Mouse (Mus musculus) lung, embryonic 14.5 days (tissue): Measurements from ENCODE around the gene Ndrg2. TPM values are rescaled to one million over a fixed set of nuclear protein-coding genes. Genes with fewer than 3 reads are reported as not detected.

Experiments used
- ATAC-seq: fragments of 200-750 bp; cut with Nextera tagmentation; 2 replicates; pipeline ENCODE4 v1.8.0; 2017; ENCODE audit warnings: mild to moderate bottlenecking, moderate TSS enrichment, moderate library complexity; ENCODE audit not compliant: insufficient read depth
- DNase-seq: peaks from one replicate; pipeline ENCODE4 v3.0.0-alpha.2; 2015
- H3K27ac ChIP-seq: fragments of 300-500 bp; sonication (generic); 2 replicates; pipeline ENCODE4 v1.5.1; 2014; ENCODE audit warnings: low read depth, mild to moderate bottlenecking, moderate library complexity
- H3K27me3 ChIP-seq: fragments of 300-500 bp; sonication (generic); 2 replicates; pipeline ENCODE4 v1.6.1; 2014; ENCODE audit warnings: low read length, control low read depth; ENCODE audit not compliant: insufficient read depth
- H3K36me3 ChIP-seq: fragments of 300-500 bp; sonication (generic); 2 replicates; pipeline ENCODE4 v1.6.1; 2014; ENCODE audit warnings: control low read depth; ENCODE audit not compliant: insufficient read depth
- H3K4me1 ChIP-seq: fragments of 300-500 bp; sonication (generic); 2 replicates; pipeline ENCODE4 v1.6.1; 2014; ENCODE audit warnings: antibody characterized with exemption, control low read depth; ENCODE audit not compliant: insufficient read depth
- H3K4me2 ChIP-seq: fragments of 300-500 bp; sonication (generic); 2 replicates; pipeline ENCODE4 v1.6.1; 2014; ENCODE audit warnings: mild to moderate bottlenecking
- H3K4me3 ChIP-seq: fragments of 300-500 bp; sonication (generic); 2 replicates; pipeline ENCODE4 v1.5.1; 2014; ENCODE audit warnings: low read depth, low read length
- H3K9ac ChIP-seq: fragments of 300-500 bp; sonication (generic); 2 replicates; pipeline ENCODE4 v1.6.1; 2014
- H3K9me3 ChIP-seq: fragments of 300-500 bp; sonication (generic); 2 replicates; pipeline ENCODE4 v1.6.1; 2016; ENCODE audit warnings: low read depth, low read length, control low read depth
- CTCF ChIP-seq: IDR thresholded peaks from 2 replicates; pipeline ENCODE4 v1.5.1; 2016; ENCODE audit warnings: antibody characterized with exemption, low read depth
- WGBS: fragments of 180-500 bp; shearing (Covaris S2); extraction: QIAGEN DNeasy Blood & Tissue Kit; methylation state at CpG from one replicate; pipeline ENCODE4 v1.1.7; 2014; 5-methylcytosine and 5-hydroxymethylcytosine counted together
- polyA plus RNA-seq: library from polyadenylated mRNA; unstranded; fragments of >200 nt; fragmentation: Nextera tagmentation; extraction: Ambion mirVana; gene quantifications from 2 replicates; pipeline ENCODE4 v1.2.1, GENCODE M21; 2014

Ndrg2 gene
- polyA plus RNA-seq, 1 experiment from 2014 or later: 22.7 TPM

DNA sequence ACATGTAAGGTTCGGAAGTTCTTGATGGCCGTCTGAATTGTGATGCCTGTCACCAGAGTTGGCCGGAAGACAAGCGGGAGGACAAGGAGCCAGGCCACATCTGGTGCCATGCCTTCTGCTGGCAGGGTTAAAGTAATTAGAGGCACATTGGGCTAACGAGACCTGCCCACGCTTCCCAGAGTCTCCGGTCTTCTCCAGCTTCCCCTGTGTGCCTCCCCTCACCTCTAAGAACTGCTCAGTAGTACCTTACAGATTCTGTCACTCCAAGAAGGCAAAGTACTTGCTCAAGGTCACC is 8.6 kb upstream of the Ndrg2 start, which contains the start of gene Rnase13:
Gene Rnase13 (minus strand): TSS at position 203 of the 295 bp plus-strand sequence.
- Histone ChIP-seq H3K36me3 (no peaks in the 10 kb centered on the region), H3K9me3 (no peaks in the 10 kb centered on the region), H3K9ac (no peak within 1 kb of the TSS), H3K4me2 (no peak within 1 kb of the TSS), H3K27me3 (no peaks in the 10 kb centered on the region), H3K4me1 (peaks cover 11% of the 10 kb centered on the region), H3K27ac (0 out of 2 replicates have a peak within 1 kb of the TSS, but pooled peaks have one; percentile 47), H3K4me3 (no peak within 1 kb of the TSS)
- no peak for TF ChIP-seq CTCF
- no peak for DNase-seq
- ATAC-seq: no peak
- WGBS: 86% methylated on average over 7 of the region's 7 CpGs

DNA sequence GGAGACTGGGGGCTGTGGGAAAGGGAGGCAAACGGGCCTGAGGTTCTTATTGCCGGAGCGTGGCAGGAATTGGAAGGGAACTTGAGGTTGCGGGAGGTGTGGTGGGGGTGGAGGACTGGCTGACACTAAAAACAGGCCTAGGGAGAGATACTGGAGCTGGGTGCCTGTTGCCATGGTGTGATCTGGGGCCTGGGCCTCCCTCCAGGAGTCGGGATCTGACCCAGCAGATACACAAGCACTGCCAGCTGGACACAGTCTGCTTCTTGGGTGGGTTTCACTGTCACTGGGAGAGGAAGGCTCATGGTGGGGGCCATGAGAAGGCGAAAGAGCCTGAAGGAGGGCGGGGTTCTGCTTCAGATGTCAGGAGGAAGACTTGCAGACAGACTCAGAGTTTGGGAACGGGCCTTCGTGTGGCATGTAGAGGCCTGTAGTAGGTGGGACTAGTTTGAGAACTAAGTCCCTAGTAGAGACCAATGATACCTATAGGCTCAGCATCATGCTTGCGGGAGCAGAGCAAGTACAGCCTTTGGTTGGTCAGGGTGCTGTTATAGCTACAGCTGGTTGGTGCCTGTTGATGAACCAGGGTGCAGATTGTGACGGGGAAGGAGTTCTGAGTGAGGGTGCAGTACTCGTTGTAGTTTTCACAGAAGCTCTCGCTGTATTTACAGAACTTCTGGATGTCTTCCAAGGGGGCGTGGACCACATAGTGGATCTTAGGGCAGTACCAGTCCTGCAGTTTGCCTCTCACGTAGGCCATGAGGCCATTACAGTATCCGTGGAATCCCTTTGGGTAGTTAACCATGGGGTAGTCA is 8.0 kb upstream of the Ndrg2 start:
- H3K4me3 ChIP-seq: no peak overlapping the region
- no peak overlapping the region for H3K9ac ChIP-seq
- peaks cover 11% of the 10 kb centered on the region for H3K4me1 ChIP-seq
- H3K27me3 ChIP-seq: no peaks in the 10 kb centered on the region
- H3K27ac ChIP-seq: 0 out of 2 replicates have a peak overlapping the region, but pooled peaks have one; percentile 47
- peak; percentile 62 for DNase-seq
- no peaks in the 10 kb centered on the region for H3K9me3 ChIP-seq
- H3K36me3 ChIP-seq: no peaks in the 10 kb centered on the region
- H3K4me2 ChIP-seq: no peak overlapping the region
- peak; percentile 85 for ATAC-seq
- 61% methylated on average over 16 of the region's 16 CpGs for WGBS
- no peak for TF ChIP-seq CTCF

DNA sequence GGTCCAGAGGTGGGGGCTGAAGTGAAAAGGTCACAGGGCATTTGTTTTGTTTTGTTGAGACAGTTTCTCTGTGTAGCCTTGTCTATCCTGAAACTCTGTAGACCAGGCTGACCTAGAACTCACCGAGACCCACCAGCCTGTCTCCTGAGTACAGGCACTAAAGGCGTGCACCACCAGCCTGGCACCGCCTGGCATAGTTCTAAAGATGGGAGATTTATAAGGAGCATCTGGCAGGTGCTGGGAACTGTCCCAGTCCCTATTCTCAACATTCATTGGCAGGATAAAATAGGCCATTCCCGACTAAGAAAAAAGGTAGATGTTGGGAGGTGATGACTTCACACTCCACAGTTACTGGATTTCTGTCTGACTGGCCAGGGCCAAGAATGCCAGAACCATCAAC is 5.0 kb upstream of the Ndrg2 start:
- WGBS: 76% methylated on average over 4 of the region's 4 CpGs
- Histone ChIP-seq H3K27ac (no peak overlapping the region), H3K9ac (no peak overlapping the region), H3K4me1 (peaks cover 14% of the 10 kb centered on the region), H3K4me2 (no peak overlapping the region), H3K27me3 (no peaks in the 10 kb centered on the region), H3K36me3 (no peaks in the 10 kb centered on the region), H3K4me3 (no peak overlapping the region), H3K9me3 (no peaks in the 10 kb centered on the region)
- ATAC-seq (no peak), DNase-seq (no peak)
- TF ChIP-seq CTCF: no peak

DNA sequence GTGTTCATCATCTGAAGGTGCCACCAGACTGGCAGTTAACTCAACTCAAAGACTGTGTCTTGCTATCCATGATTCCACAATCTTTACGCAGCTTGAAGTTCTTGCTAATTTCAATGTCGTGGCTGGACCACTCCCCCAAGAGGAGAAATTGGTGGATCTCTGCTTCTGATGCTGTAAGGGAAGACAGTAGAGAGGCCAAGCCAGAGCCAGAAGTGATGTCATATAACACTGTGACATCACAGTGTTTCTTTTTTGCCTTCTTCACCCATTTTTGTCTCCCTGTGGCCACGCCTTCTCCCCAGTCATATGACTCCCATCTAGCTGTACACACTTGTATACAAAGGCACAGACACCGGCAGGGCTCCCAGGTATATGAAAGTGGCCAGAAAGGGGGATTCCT is 4.2 kb upstream of the Ndrg2 start, which contains the start of gene Tppp2:
Gene Tppp2 (plus strand): TSS at position 301 of the 400 bp plus-strand sequence.
- no peak for TF ChIP-seq CTCF
- Histone ChIP-seq H3K9ac (no peak within 1 kb of the TSS), H3K27me3 (no peaks in the 10 kb centered on the region), H3K9me3 (no peaks in the 10 kb centered on the region), H3K27ac (no peak within 1 kb of the TSS), H3K4me1 (peaks cover 14% of the 10 kb centered on the region), H3K4me3 (no peak within 1 kb of the TSS), H3K36me3 (no peaks in the 10 kb centered on the region), H3K4me2 (no peak within 1 kb of the TSS)
- WGBS: 84% methylated on average over 4 of the region's 4 CpGs
- DNase-seq (no peak), ATAC-seq (no peak)

DNA sequence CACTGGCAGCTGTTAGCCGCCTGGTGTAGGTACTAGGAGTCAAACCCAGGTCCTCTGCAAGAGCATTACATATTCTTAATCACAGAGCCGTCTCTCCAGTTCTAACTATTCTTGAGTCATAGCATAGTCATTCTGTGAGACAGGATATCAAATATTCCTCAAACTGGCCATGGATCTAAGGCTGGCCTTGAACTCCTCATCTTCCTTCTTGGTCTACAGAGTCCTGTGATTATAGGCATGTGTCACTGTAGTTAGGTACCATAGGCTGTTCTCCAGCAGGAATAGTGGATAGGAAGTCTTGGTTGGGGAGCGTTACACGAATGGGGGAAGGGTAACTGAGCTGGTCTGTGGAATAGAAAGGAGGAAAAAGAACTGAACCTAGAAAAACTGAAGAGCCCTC is 2.6 kb upstream of the Ndrg2 start:
- Histone ChIP-seq H3K36me3 (no peaks in the 10 kb centered on the region), H3K4me1 (peaks cover 6% of the 10 kb centered on the region), H3K4me3 (no peak overlapping the region), H3K9me3 (no peaks in the 10 kb centered on the region), H3K9ac (no peak overlapping the region), H3K27me3 (no peaks in the 10 kb centered on the region), H3K27ac (no peak overlapping the region), H3K4me2 (no peak overlapping the region)
- ATAC-seq: no peak
- 78% methylated on average over 4 of the region's 4 CpGs for WGBS
- no peak for TF ChIP-seq CTCF
- no peak for DNase-seq

DNA sequence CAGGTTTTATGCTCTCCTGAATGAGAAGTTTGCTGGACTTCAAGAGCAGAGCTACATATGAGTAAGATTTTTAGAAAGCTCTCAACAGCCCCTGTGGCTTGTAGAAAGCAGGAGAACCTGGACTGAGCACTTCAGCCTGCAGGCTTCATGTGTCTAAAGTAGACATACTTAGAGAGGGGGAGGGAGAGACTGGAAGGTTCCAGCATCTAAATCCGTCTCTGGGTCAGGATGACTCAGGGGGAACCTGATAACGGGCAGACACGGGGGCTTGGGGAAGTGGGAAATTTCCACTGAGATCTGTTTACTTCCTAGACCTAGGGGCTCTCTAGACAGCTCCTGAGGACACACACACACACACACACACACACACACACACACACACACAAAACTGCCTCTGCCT is 1.1 kb upstream of the Ndrg2 start:
- Histone ChIP-seq H3K4me2 (no peak overlapping the region), H3K9me3 (no peaks in the 10 kb centered on the region), H3K9ac (no peak overlapping the region), H3K4me1 (peaks cover 6% of the 10 kb centered on the region), H3K27ac (0 out of 2 replicates have a peak overlapping the region, but pooled peaks have one; percentile 22), H3K27me3 (no peaks in the 10 kb centered on the region), H3K36me3 (no peaks in the 10 kb centered on the region), H3K4me3 (no peak overlapping the region)
- TF ChIP-seq CTCF: no peak
- DNase-seq (no peak), ATAC-seq (no peak)
- 12% methylated on average over 3 of the region's 3 CpGs for WGBS

DNA sequence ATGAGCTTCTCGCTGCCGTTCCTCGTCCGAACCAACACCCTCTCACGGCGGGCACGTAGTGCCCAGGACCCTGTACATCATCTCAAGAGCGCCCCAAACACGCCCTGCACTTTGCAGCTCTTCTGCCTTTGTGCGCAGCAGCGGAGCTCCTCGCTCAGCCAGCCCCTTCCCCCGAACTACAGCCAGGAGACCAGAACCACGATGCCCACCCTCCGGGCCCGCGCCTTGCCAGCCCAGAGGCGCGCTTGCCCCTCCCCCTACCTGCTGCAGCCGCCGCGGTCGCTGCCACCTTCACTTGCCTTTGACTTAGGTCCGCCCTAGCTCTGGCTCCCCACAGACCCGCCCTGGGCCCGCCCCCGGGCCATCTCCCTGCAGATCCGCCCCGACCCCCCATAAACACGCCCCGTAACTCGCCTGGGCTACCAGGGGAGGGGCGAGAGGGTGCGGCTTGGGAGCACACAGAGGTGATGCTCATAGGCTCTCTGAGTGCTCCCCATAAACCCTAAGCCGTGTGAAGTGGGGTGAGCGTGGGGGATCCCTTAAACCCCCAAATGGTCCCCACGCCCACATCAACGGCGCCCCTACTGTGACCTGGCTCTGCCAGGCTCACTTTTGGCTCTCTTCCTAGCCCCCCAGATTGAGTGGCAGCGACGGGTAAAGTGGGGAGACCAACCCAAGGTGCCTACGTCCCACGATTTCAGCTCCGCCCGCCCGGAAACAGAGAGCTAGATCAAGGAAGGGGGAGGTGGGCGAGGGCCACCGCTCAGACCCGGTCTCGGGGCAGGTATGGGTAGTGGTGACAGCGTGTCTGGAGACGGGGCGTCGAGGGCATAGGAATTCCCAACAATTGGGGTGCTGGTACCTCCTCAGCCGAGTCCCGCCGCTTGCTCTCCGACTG is 647 bp downstream of the Ndrg2 start:
- Histone ChIP-seq H3K9ac (peak overlapping the region; percentile 64), H3K36me3 (no peaks in the 10 kb centered on the region), H3K9me3 (no peaks in the 10 kb centered on the region), H3K4me1 (peaks cover 6% of the 10 kb centered on the region), H3K4me2 (peak overlapping the region; percentile 100), H3K27me3 (no peaks in the 10 kb centered on the region), H3K4me3 (peak overlapping the region; percentile 57), H3K27ac (peak overlapping the region; percentile 78)
- peak; percentile 91 for ATAC-seq
- under 1% methylated on average over 58 of the region's 58 CpGs for WGBS
- TF ChIP-seq CTCF: no peak
- DNase-seq: peak; percentile 78
